Mouse (Mus musculus) olfactory bulb, adult 2 months (tissue): ENCODE measurements around the gene Acadl.

Experiments
- CTCF ChIP-seq: fragments of 200-500 bp; IDR thresholded peaks from 2 replicates; pipeline ENCODE4 v1.5.1; 2012; ENCODE audit warnings: low read depth, mild to moderate bottlenecking, low read length, moderate library complexity; ENCODE audit not compliant: insufficient read depth
- POLR2A ChIP-seq: fragments of 200-500 bp; IDR thresholded peaks from 2 replicates; pipeline ENCODE4 v1.6.1; 2012; ENCODE audit warnings: mild to moderate bottlenecking, low read depth, low read length, moderate library complexity; ENCODE audit not compliant: insufficient read depth

DNA sequence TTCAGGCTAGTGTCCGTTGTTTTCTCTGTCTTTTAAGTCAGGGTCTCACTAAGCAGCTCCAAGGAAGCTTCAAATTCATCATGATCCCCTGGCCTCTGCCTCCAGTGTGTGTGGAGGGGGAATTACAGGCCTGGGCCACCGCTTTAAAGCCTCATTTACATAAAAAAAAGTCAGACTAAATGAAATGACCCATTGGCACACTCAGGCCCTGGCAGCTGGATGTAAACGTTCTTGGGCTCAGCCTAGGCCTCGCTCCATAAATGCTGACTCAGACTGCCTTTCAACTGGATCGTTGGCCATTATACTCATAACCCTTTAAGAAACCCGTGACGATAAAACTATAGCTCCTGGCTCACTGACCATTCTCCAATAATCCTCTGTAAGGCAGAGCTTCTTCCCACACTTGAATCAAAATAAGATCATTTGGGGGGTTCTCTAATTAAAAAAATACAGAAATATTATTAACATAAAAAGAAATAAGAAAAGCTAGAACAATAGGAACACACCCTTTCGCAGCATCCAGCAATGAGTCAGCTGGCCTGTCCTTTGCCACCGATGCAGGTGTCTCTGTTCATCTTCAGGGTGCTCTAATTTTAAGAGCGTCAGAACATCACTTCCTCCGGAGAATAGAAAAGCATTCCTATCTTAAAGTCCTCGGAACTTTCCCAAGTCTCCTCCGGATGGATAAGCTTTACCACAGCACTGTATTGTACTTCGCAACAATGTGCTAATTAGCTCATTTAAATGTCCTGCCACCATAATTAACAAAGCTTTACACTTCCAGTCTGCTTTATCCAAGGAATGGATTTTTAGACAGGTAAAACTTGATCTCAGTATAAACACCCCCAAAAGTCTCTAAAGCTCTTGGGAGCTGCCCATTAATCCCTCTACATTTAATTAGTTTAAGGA is 1.1 kb downstream of the Acadl start:
- TF ChIP-seq CTCF (no peak), POLR2A (no peak)
